Mouse (Mus musculus): ENCODE results near the gene Ppt2.

DNA sequence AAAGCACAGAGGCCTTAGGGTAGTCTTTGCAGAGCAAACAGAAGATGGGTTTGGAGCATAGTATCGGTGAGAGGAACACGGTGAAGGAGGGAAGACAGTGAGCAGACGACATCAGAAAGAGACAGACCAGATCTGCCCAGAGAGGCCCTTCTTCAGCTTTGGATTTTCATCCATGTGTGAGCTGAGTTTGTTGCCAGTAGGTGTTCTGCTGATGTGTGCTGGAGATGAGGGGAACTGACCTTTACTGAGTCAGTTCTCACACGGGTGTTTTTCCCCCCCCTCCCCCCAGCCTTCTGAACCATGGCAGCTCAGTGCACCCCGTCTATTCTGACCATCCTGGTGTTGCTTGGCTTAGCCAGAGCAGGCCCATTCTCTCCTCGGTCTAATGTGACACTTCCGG, 41.9 kb upstream of the Ppt2 start, which contains the start of gene Tnxb:
- TF ChIP-seq CTCF (IDR thresholded peaks at IDR 0.05; ENCODE audit: extremely low read depth, insufficient read depth, low read length) (no peak), POLR2A (IDR thresholded peaks at IDR 0.05; ENCODE audit: extremely low read depth, insufficient read depth, low read length) (no peak)

Data from cortical plate, adult 2 months (tissue).